Mouse (Mus musculus): ENCODE measurements around the gene Snx29.

DNA sequence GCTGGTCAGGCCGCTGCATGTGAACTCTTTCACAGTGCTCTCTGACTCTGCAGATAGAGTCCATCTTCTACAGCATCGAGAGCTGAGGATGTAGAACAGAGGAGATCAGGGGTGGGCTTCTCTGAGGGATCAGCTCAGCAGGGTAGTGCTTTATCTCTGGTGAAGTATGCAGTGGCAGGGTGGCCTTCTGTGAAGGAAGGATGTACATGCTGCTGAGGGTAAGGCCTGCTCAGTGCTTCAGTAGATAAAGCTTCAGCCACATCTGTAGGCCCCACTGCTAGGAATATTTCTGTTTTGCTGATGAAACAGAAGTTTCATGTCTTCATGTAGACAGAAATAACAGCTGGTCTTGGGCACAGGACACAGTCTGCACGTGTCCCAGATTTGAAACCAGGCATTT is 300.3 kb downstream of the Snx29 start:
- TF ChIP-seq CTCF (IDR thresholded peaks at IDR 0.05; ENCODE audit: insufficient read depth, low read depth, low read length) (no peak), POLR2A (IDR thresholded peaks at IDR 0.05; ENCODE audit: insufficient read depth, low read depth, low read length) (no peak)
